Mouse (Mus musculus) right cerebral cortex, postnatal 10 days (tissue): Measurements from ENCODE around the gene Tmem120a.

Experiments
- DNase-seq, 2 experiments: peaks; one replicate each; pipeline ENCODE4 v3.0.0; 2021; ENCODE audit warnings: low spot score in 2 of 2

Tmem120a gene

DNA sequence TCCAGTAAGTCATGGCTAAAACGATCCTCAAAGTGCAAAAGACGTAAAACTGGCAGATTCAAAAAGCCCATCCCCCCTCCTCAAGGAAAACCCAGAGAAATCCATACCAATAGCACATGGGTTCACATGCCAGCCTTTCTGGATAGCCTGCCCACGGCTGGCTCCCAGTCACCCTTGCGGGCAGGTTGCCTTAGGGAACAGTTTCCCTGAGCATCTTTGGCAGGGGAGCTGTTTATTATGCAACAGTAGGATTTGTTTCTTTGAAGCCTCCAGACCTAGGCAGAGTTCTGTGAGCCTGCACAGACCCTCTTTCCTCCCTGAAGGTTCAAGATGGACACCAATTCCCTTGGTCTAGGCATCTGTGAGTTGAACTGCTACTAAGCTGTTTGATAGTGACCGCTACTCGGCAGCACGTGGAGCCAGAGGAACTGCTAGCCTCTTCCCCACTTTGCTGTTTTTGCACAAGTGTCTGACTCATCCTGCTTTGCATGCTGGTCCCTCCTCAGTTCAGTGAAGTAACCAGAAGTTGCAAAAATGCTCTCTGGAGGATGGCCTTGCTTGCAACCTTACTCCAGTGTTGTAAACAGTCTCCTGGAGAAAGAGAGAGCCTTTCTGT is 33.5 kb downstream of the Tmem120a start:
- no peak for DNase-seq

GRCm38 (mm10) chr5:135709716-135710115 is 34.5 kb downstream of the Tmem120a start:
- no peak for DNase-seq

- no peak for DNase-seq
These were observed 36.4 kb downstream of the Tmem120a start for GRCm38 (mm10) chr5:135707855-135708254.

- DNase-seq: no peak
These were observed 37.2 kb downstream of the Tmem120a start for GRCm38 (mm10) chr5:135707039-135707438.

DNA sequence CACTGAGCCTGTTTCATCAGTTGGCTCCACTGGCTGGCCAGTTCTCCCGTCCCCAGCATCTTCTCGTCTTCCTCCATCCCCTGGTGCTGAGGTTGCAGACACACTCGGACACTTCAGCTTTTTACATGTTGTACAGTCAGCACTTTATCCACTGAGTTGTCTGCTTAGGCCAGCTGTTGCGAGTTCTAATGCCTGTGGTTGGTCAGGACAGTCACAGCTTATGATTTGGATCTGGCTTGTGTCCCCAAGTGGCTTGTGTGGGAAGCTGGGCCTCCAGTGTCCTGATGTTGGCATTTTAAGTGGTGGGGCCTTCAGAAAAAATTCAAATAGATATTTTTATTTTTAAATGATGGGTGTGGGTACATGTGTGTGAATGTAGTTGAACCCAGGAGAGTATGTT is 38.9 kb downstream of the Tmem120a start:
- no peak for DNase-seq

- DNase-seq: no peak
These were observed 40.8 kb downstream of the Tmem120a start for GRCm38 (mm10) chr5:135703431-135703830.

DNA sequence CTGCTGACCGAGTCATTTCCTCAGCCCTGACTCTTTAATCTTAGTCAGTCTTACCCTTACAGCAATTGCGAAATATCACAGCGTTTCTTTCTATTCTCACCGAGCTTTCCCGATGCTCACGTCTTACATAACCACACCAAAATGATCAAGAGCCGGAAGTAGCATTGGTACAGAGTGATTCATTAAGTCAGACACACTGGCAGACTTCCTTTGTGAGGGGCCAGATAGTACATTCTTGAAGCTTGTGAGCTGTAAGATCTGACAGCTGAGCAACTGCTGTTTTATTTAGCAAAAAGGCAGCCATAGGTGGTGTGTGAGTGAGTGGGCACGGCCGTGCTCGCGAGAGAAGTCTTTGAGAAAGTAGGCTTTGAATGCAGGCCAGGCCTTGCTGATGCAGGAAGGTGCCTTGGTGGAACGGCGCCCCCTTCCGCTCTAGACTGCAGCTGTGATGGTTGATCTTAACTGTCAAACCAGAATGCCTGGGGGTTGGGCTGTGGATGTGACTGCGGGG is 41.5 kb downstream of the Tmem120a start:
- DNase-seq: peak in 1 of 2 experiments; percentile 63

DNA sequence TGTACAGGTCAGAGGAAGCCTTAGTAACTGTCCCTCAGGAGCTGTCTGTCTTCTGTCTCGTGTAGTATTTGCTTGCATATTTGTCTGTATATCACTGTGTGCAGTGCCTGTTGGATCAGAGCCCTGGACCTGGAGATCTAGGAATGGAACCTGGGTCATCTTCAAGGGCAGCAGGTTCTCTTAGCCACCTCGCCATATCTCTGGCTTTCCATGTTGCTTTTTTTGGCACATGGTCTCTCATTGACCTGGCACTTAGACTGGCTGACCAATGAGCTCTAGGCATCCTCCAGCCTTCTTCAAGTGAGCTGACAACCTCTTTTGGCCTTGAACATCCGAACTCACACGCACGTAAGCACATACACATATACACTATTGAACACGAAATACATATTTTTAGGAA is 42.1 kb downstream of the Tmem120a start:
- DNase-seq: no peak

DNA sequence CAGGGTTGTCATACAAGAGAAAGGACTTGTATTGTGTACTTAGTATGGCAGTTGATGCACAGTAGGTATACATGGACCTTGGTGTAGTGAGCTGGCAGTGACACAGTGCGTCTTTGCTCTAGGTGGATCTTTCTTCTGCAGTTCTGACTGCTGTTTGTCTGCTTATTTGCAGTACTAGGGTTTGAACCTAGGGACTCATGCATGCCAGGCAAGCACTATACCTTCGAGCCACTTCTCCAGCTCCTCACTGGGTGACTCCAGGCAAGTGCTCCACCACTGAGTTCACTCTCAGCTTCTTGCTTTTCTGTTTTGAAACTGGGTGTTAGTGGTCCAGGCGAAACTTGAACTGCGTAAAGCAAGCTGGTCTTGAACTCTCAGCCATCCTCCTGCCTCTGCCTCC is 42.6 kb downstream of the Tmem120a start:
- no peak for DNase-seq

- no peak for DNase-seq
These were observed 46.5 kb downstream of the Tmem120a start for GRCm38 (mm10) chr5:135697711-135698111.

DNA sequence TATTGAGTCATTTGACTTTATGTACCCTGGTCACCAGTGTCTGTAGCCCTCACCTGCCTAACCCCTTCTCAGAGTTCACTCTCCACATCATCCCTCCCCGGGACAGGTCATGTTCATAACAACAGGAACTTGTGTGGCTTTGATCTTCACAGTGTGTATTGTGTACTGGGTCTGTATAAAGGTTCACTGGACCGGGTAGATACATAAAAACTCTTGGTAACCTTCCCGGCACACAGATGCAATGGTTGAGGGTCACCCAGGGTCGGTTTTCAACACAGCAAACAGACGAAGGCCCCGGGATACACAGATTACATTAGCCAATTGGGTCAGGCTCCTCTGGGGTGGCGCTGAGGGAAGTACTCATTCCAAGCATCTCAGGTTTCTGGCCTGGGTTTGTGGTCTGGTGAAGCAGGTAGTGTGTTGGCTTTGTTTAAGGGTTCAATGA is 48.9 kb downstream of the Tmem120a start:
- no peak for DNase-seq

- no peak for DNase-seq
These were observed 50.9 kb downstream of the Tmem120a start for GRCm38 (mm10) chr5:135693281-135693853.

DNA sequence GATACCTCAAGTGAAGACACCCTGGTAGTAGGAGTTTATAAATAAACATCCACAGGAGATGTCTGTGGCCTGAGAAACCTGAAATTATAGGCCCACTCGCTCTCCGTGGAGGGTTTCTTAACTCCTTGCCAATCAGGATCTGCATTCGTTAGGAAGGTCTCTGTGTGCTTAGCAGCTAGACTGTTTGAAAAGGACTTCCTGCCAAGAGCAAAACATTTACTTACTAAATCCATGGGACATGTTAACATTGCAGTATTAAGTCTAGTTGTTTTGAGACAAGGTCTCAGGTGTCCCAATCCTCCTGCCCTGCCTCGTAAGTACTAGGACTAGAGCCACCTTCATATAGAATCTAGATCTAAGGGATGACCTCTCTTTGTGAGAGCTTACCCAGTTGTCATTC is 53.0 kb downstream of the Tmem120a start:
- DNase-seq: no peak

DNA sequence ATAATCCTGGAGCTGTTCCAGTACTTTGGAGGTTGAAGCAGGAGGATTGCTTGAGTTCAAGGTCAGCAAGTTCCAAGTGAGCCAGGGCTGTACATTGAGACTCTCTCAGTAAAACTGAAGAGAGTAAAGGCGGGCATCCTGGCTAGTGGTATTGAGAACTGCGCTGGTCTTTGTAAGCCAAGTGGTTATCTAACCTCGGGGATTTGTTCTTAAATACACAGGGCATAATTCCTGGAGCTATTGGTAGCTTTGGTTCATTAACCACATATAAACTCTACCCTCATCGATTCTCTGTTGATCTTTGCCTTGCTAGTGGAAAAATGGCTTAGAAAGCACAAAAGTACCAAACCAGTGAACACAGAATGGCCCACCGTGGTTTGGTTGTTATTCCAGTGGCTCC is 53.8 kb downstream of the Tmem120a start:
- no peak for DNase-seq
